Mouse (Mus musculus): ENCODE data around the gene Vps8. TPM values are rescaled to one million over a fixed set of nuclear protein-coding genes. Genes with fewer than 3 reads are reported as not detected.

Vps8 gene
- polyA plus RNA-seq, 1 experiment from 2014 or later, result 16.3 TPM

GRCm38 (mm10) chr16:21389316-21389715 is 33.6 kb upstream of the Vps8 start:
- Histone ChIP-seq H3K27me3 (no peaks in the 10 kb centered on the region), H3K9me3 (no peaks in the 10 kb centered on the region), H3K4me2 (no peak overlapping the region), H3K36me3 (no peaks in the 10 kb centered on the region), H3K4me1 (replicated peaks) (peaks cover 57% of the 10 kb centered on the region), H3K27ac (no peak overlapping the region), H3K9ac (replicated peaks) (no peak overlapping the region), H3K4me3 (replicated peaks) (no peak overlapping the region)
- no peak for ATAC-seq (ENCODE audit: insufficient number of reproducible peaks, insufficient read depth, low FRiP score, low TSS enrichment, low read depth)
- WGBS, result 58% methylated on average over 3 of the region's 3 CpGs

- Histone ChIP-seq H3K4me2 (no peak overlapping the region), H3K4me3 (replicated peaks) (no peak overlapping the region), H3K36me3 (no peaks in the 10 kb centered on the region), H3K27me3 (no peaks in the 10 kb centered on the region), H3K9me3 (no peaks in the 10 kb centered on the region), H3K4me1 (replicated peaks) (peaks cover 59% of the 10 kb centered on the region), H3K27ac (no peak overlapping the region; the same call in 1 of the 2 replicates), H3K9ac (replicated peaks) (no peak overlapping the region)
- ATAC-seq (ENCODE audit: insufficient number of reproducible peaks, insufficient read depth, low FRiP score, low TSS enrichment, low read depth), result no peak
- 37% methylated on average over 5 of the region's 5 CpGs for WGBS
These were observed 32.2 kb upstream of the Vps8 start for GRCm38 (mm10) chr16:21390744-21391143.

- Histone ChIP-seq H3K27ac (peak overlapping the region; percentile 76), H3K27me3 (no peaks in the 10 kb centered on the region), H3K9ac (replicated peaks) (no peak overlapping the region), H3K4me3 (replicated peaks) (no peak overlapping the region), H3K4me1 (replicated peaks) (peaks cover 53% of the 10 kb centered on the region), H3K9me3 (no peaks in the 10 kb centered on the region), H3K36me3 (no peaks in the 10 kb centered on the region), H3K4me2 (no peak overlapping the region)
- ATAC-seq (ENCODE audit: insufficient number of reproducible peaks, insufficient read depth, low FRiP score, low TSS enrichment, low read depth), result no peak
- WGBS, result 67% methylated on average over 6 of the region's 6 CpGs
These were observed 30.8 kb upstream of the Vps8 start for GRCm38 (mm10) chr16:21392099-21392498.

GRCm38 (mm10) chr16:21392517-21393112 is 30.3 kb upstream of the Vps8 start:
- Histone ChIP-seq H3K27me3 (no peaks in the 10 kb centered on the region), H3K4me3 (replicated peaks) (no peak overlapping the region), H3K9me3 (no peaks in the 10 kb centered on the region), H3K4me2 (no peak overlapping the region), H3K36me3 (no peaks in the 10 kb centered on the region), H3K27ac (peak overlapping the region; percentile 76), H3K4me1 (replicated peaks) (peaks cover 51% of the 10 kb centered on the region), H3K9ac (replicated peaks) (no peak overlapping the region)
- WGBS, result 49% methylated on average over 9 of the region's 9 CpGs
- peak; percentile 86 for ATAC-seq (ENCODE audit: insufficient number of reproducible peaks, insufficient read depth, low FRiP score, low TSS enrichment, low read depth)

GRCm38 (mm10) chr16:21395546-21395945 is 27.4 kb upstream of the Vps8 start:
- H3K9me3 ChIP-seq, result no peaks in the 10 kb centered on the region
- no peak overlapping the region; the same call in 1 of the 2 replicates for H3K9ac ChIP-seq (replicated peaks)
- WGBS, result 47% methylated on average over 7 of the region's 7 CpGs
- H3K36me3 ChIP-seq, result no peaks in the 10 kb centered on the region
- H3K4me3 ChIP-seq (replicated peaks), result no peak overlapping the region
- ATAC-seq (ENCODE audit: insufficient number of reproducible peaks, insufficient read depth, low FRiP score, low TSS enrichment, low read depth), result no peak
- peaks cover 60% of the 10 kb centered on the region for H3K4me1 ChIP-seq (replicated peaks)
- no peak overlapping the region for H3K27ac ChIP-seq
- H3K4me2 ChIP-seq, result no peak overlapping the region
- H3K27me3 ChIP-seq, result no peaks in the 10 kb centered on the region

- Histone ChIP-seq H3K4me1 (replicated peaks) (peaks cover 49% of the 10 kb centered on the region), H3K36me3 (no peaks in the 10 kb centered on the region), H3K9me3 (no peaks in the 10 kb centered on the region), H3K9ac (replicated peaks) (no peak overlapping the region), H3K4me3 (replicated peaks) (no peak overlapping the region), H3K27ac (no peak overlapping the region), H3K4me2 (no peak overlapping the region), H3K27me3 (no peaks in the 10 kb centered on the region)
- 76% methylated on average over 5 of the region's 5 CpGs for WGBS
- no peak for ATAC-seq (ENCODE audit: insufficient number of reproducible peaks, insufficient read depth, low FRiP score, low TSS enrichment, low read depth)
These were observed 25.2 kb upstream of the Vps8 start for GRCm38 (mm10) chr16:21397681-21398080.

- Histone ChIP-seq H3K9me3 (no peaks in the 10 kb centered on the region), H3K4me3 (replicated peaks) (no peak overlapping the region), H3K4me2 (no peak overlapping the region), H3K9ac (replicated peaks) (peak overlapping the region; percentile 8; the same call in 1 of the 2 replicates), H3K36me3 (no peaks in the 10 kb centered on the region), H3K4me1 (replicated peaks) (peaks cover 46% of the 10 kb centered on the region), H3K27ac (peak overlapping the region; percentile 45; the same call in 1 of the 2 replicates), H3K27me3 (no peaks in the 10 kb centered on the region)
- ATAC-seq (ENCODE audit: insufficient number of reproducible peaks, insufficient read depth, low FRiP score, low TSS enrichment, low read depth), result no peak
- 35% methylated on average over 8 of the region's 8 CpGs for WGBS
These were observed 24.4 kb upstream of the Vps8 start for GRCm38 (mm10) chr16:21398345-21399051.

- no peaks in the 10 kb centered on the region for H3K36me3 ChIP-seq
- H3K27ac ChIP-seq, result no peak overlapping the region
- WGBS, result 68% methylated on average over 4 of the region's 4 CpGs
These were observed 23.0 kb upstream of the Vps8 start for GRCm38 (mm10) chr16:21399942-21400341.

GRCm38 (mm10) chr16:21402068-21402467 is 20.9 kb upstream of the Vps8 start:
- H3K4me1 ChIP-seq (replicated peaks), result peaks cover 57% of the 10 kb centered on the region
- no peak overlapping the region for H3K4me3 ChIP-seq (replicated peaks)
- H3K9me3 ChIP-seq, result no peaks in the 10 kb centered on the region
- WGBS, result 59% methylated on average over 17 of the region's 17 CpGs
- no peaks in the 10 kb centered on the region for H3K27me3 ChIP-seq
- no peak overlapping the region for H3K4me2 ChIP-seq
- H3K9ac ChIP-seq (replicated peaks), result no peak overlapping the region
- no peak for ATAC-seq (ENCODE audit: insufficient number of reproducible peaks, insufficient read depth, low FRiP score, low TSS enrichment, low read depth)
- no peaks in the 10 kb centered on the region for H3K36me3 ChIP-seq
- no peak overlapping the region; the same call in 1 of the 2 replicates for H3K27ac ChIP-seq

More at GRCm38 (mm10) chr16:21399942-21400341, 23.0 kb upstream of the Vps8 start:
- Histone ChIP-seq H3K9me3 (no peaks in the 10 kb centered on the region), H3K4me1 (replicated peaks) (peaks cover 48% of the 10 kb centered on the region), H3K9ac (replicated peaks) (no peak overlapping the region), H3K27me3 (no peaks in the 10 kb centered on the region), H3K4me3 (replicated peaks) (no peak overlapping the region), H3K4me2 (no peak overlapping the region)
- no peak for ATAC-seq (ENCODE audit: insufficient number of reproducible peaks, insufficient read depth, low FRiP score, low TSS enrichment, low read depth)

- Histone ChIP-seq H3K4me2 (no peak overlapping the region), H3K9me3 (no peaks in the 10 kb centered on the region), H3K27ac (no peak overlapping the region), H3K4me3 (replicated peaks) (no peak overlapping the region), H3K9ac (replicated peaks) (no peak overlapping the region), H3K4me1 (replicated peaks) (peaks cover 45% of the 10 kb centered on the region), H3K27me3 (no peaks in the 10 kb centered on the region), H3K36me3 (no peaks in the 10 kb centered on the region)
- ATAC-seq (ENCODE audit: insufficient number of reproducible peaks, insufficient read depth, low FRiP score, low TSS enrichment, low read depth), result no peak
- WGBS, result 83% methylated on average over 2 of the region's 2 CpGs
These were observed 19.5 kb upstream of the Vps8 start for GRCm38 (mm10) chr16:21403402-21403801.

- no peaks in the 10 kb centered on the region for H3K9me3 ChIP-seq
- no peak overlapping the region for H3K9ac ChIP-seq (replicated peaks)
- no peak overlapping the region for H3K4me3 ChIP-seq (replicated peaks)
- 29% methylated on average over 5 of the region's 5 CpGs for WGBS
- H3K36me3 ChIP-seq, result no peaks in the 10 kb centered on the region
- H3K4me1 ChIP-seq (replicated peaks), result peaks cover 34% of the 10 kb centered on the region
- H3K27ac ChIP-seq, result peak overlapping the region; percentile 68; the same call in 1 of the 2 replicates
- no peak overlapping the region for H3K4me2 ChIP-seq
- no peak for ATAC-seq (ENCODE audit: insufficient number of reproducible peaks, insufficient read depth, low FRiP score, low TSS enrichment, low read depth)
- no peaks in the 10 kb centered on the region for H3K27me3 ChIP-seq
These were observed 18.3 kb upstream of the Vps8 start for GRCm38 (mm10) chr16:21404631-21405030.

All from limb, embryonic 12.5 days (tissue).